Mouse (Mus musculus) erythroblast, embryonic 14.5 days (primary cell): ENCODE results near the gene Nt5c3b. TPM values are rescaled to one million over a fixed set of nuclear protein-coding genes. Genes with fewer than 3 reads are reported as not detected.

ENCODE experiments used
- H3K27me3 ChIP-seq: 2 replicates; pipeline ENCODE4 v1.6.1; 2012; ENCODE audit warnings: inconsistent platforms; ENCODE audit not compliant: control insufficient read depth
- H3K36me3 ChIP-seq: 2 replicates; pipeline ENCODE4 v1.6.1; 2012; ENCODE audit warnings: mild to moderate bottlenecking, inconsistent platforms; ENCODE audit not compliant: control insufficient read depth
- H3K4me1 ChIP-seq: 2 replicates; pipeline ENCODE4 v1.6.1; 2012; ENCODE audit warnings: inconsistent platforms; ENCODE audit not compliant: control insufficient read depth
- H3K4me3 ChIP-seq: replicated peaks from 2 replicates; pipeline ENCODE3; 2012; ENCODE audit warnings: moderate library complexity, mild to moderate bottlenecking, inconsistent platforms
- H3K9me3 ChIP-seq: 2 replicates; pipeline ENCODE4 v1.6.1; 2012; ENCODE audit warnings: low read length, inconsistent platforms, mixed read lengths; ENCODE audit not compliant: control insufficient read depth
- GATA1 ChIP-seq: IDR thresholded peaks from 2 replicates; pipeline ENCODE4 v1.6.1; 2012; ENCODE audit warnings: low read length, inconsistent platforms, mixed read lengths
- TAL1 ChIP-seq: IDR thresholded peaks from 3 replicates; pipeline ENCODE4 v1.6.1; 2012; ENCODE audit warnings: low read length, inconsistent platforms, mixed read lengths
- polyA plus RNA-seq: library from polyadenylated mRNA; stranded (reverse); fragments of >175 nt; gene quantifications from 2 replicates; pipeline ENCODE4 v1.2.3, GENCODE M21; 2012

Nt5c3b gene
- polyA plus RNA-seq, 1 experiment = 1.4 TPM

GRCm38 (mm10) chr11:100377989-100378388, 63.6 kb downstream of the Nt5c3b start:
- Histone ChIP-seq H3K4me1 (no peaks in the 10 kb centered on the region), H3K9me3 (no peaks in the 10 kb centered on the region), H3K4me3 (no peak overlapping the region), H3K36me3 (peaks cover 17% of the 10 kb centered on the region; the same call in 1 of the 2 replicates), H3K27me3 (no peaks in the 10 kb centered on the region)
- TF ChIP-seq TAL1 (no peak), GATA1 (no peak)

- H3K4me3 ChIP-seq = no peak overlapping the region
- H3K9me3 ChIP-seq = no peaks in the 10 kb centered on the region
- no peaks in the 10 kb centered on the region for H3K4me1 ChIP-seq
- TF ChIP-seq TAL1 = no peak
- no peak for TF ChIP-seq GATA1
- H3K36me3 ChIP-seq = peaks cover 20% of the 10 kb centered on the region; the same call in 1 of the 2 replicates
- H3K27me3 ChIP-seq = no peaks in the 10 kb centered on the region
These were observed 64.7 kb downstream of the Nt5c3b start for GRCm38 (mm10) chr11:100376746-100377389.

DNA sequence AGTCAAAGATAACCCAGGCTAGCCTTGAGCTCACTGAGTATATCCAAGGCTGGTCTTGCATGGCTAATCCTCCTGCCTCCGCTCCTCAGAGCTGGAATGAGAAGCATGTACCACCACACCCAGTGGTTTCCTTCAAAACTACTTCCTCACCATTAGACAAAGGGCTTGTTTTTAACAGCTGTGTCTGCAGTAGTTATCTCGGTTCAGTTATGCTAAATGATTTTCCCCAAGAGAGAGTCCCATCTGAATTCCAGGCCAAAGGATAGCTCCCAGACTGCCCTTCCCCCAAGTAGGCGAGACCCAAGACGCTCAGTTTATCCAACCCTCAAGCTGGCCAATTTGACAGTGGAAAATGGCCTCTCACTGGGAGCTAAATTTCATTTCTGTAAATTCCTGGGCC, 65.6 kb downstream of the Nt5c3b start:
- no peaks in the 10 kb centered on the region for H3K27me3 ChIP-seq
- H3K4me3 ChIP-seq = no peak overlapping the region
- no peak for TF ChIP-seq GATA1
- TF ChIP-seq TAL1 = no peak
- no peaks in the 10 kb centered on the region for H3K9me3 ChIP-seq
- H3K4me1 ChIP-seq = no peaks in the 10 kb centered on the region
- H3K36me3 ChIP-seq = peaks cover 18% of the 10 kb centered on the region; the same call in 1 of the 2 replicates

- TF ChIP-seq TAL1 (no peak), GATA1 (no peak)
- H3K9me3 ChIP-seq = no peaks in the 10 kb centered on the region
- H3K36me3 ChIP-seq = peaks cover 18% of the 10 kb centered on the region; the same call in 1 of the 2 replicates
- no peak overlapping the region for H3K4me3 ChIP-seq
- no peaks in the 10 kb centered on the region for H3K4me1 ChIP-seq
- H3K27me3 ChIP-seq = no peaks in the 10 kb centered on the region
These were observed 66.5 kb downstream of the Nt5c3b start for GRCm38 (mm10) chr11:100375127-100375526.

Other genes with a start within 250 kb of the Nt5c3b start
- not detected in 2 replicates for gene Krt9, start 248.6 kb downstream of the Nt5c3b start, polyA plus RNA-seq
- 0.06 and 0.07 TPM in 2 replicates for gene Krt14, start 234.3 kb downstream of the Nt5c3b start, polyA plus RNA-seq
- not detected in 2 replicates for gene Krt16, start 192.9 kb downstream of the Nt5c3b start, polyA plus RNA-seq
- 0.03 and 0.04 TPM in 2 replicates for gene Krt17, start 180.8 kb downstream of the Nt5c3b start, polyA plus RNA-seq
- gene Krt42, start 171.9 kb downstream of the Nt5c3b start, polyA plus RNA-seq = 0.04 TPM in 1 of 2 replicates, not detected in the other
- gene Eif1, start 121.9 kb downstream of the Nt5c3b start, polyA plus RNA-seq = 151 and 186 TPM in 2 replicates
- 0.09 and 0.11 TPM in 2 replicates for gene Gast, start 107.4 kb downstream of the Nt5c3b start, polyA plus RNA-seq
- 0.03 TPM in 1 of 2 replicates, not detected in the other for gene Hap1, start 85.7 kb downstream of the Nt5c3b start, polyA plus RNA-seq
- 0.29 and 0.56 TPM in 2 replicates for gene Jup, start 44.0 kb downstream of the Nt5c3b start, polyA plus RNA-seq
- gene P3h4, start 27.0 kb downstream of the Nt5c3b start, polyA plus RNA-seq = not detected in 2 replicates
- 0.05 and 0.07 TPM in 2 replicates for gene Fkbp10, start 26.1 kb downstream of the Nt5c3b start, polyA plus RNA-seq
- gene Klhl10, start 109 bp upstream of the Nt5c3b start, polyA plus RNA-seq = not detected in 2 replicates
- gene Klhl11, start 30.9 kb upstream of the Nt5c3b start, polyA plus RNA-seq = 0.03 and 0.06 TPM in 2 replicates
- gene Acly, start 86.2 kb upstream of the Nt5c3b start, polyA plus RNA-seq = 0.46 and 1.1 TPM in 2 replicates
- 0.01 TPM in 1 of 2 replicates, not detected in the other for gene Ttc25, start 103.8 kb upstream of the Nt5c3b start, polyA plus RNA-seq
- 0.09 and 0.11 TPM in 2 replicates for gene Cnp, start 133.1 kb upstream of the Nt5c3b start, polyA plus RNA-seq
- 3.2 and 4.0 TPM in 2 replicates for gene Nkiras2, start 177.4 kb upstream of the Nt5c3b start, polyA plus RNA-seq
- 3.2 and 4.0 TPM in 2 replicates for gene Dnajc7, start 178.4 kb upstream of the Nt5c3b start, polyA plus RNA-seq